Mouse (Mus musculus) embryonic facial prominence, embryonic 14.5 days (tissue): ENCODE measurements around the gene N4bp2l1. TPM values are rescaled to one million over a fixed set of nuclear protein-coding genes. Genes with fewer than 3 reads are reported as not detected.
A peak's percentile ranks its signal among the peaks of the same experiment; 100 is the strongest.

ENCODE experiments used
- ATAC-seq: fragments of 200-750 bp; cut with Nextera tagmentation; 2 replicates; pipeline ENCODE4 v1.8.0; 2017; ENCODE audit warnings: low read depth, moderate number of reproducible peaks, moderate TSS enrichment
- DNase-seq: peaks from one replicate; pipeline ENCODE4 v3.0.0-alpha.2; 2015; ENCODE audit warnings: low spot score
- H3K27ac ChIP-seq: fragments of 300-500 bp; sonication (generic); replicated peaks from 2 replicates; pipeline ENCODE4 v1.5.1; 2014; ENCODE audit warnings: low read depth, mild to moderate bottlenecking, low read length, moderate library complexity
- H3K27me3 ChIP-seq: fragments of 300-500 bp; sonication (generic); replicated peaks from 2 replicates; pipeline ENCODE4 v1.6.1; 2014; ENCODE audit warnings: low read length; ENCODE audit not compliant: control insufficient read depth, insufficient read depth
- H3K36me3 ChIP-seq: fragments of 300-500 bp; sonication (generic); 2 replicates; pipeline ENCODE4 v1.6.1; 2014; ENCODE audit warnings: low read length, mixed read lengths; ENCODE audit not compliant: control insufficient read depth, insufficient read depth
- H3K4me1 ChIP-seq: fragments of 300-500 bp; sonication (generic); 2 replicates; pipeline ENCODE4 v1.6.1; 2014; ENCODE audit warnings: antibody characterized with exemption, low read length; ENCODE audit not compliant: control insufficient read depth, insufficient read depth
- H3K4me2 ChIP-seq: fragments of 300-500 bp; sonication (generic); 2 replicates; pipeline ENCODE4 v1.6.1; 2014; ENCODE audit warnings: low read depth, mild to moderate bottlenecking, low read length, moderate library complexity, mixed read lengths
- H3K4me3 ChIP-seq: fragments of 300-500 bp; sonication (generic); 2 replicates; pipeline ENCODE4 v1.5.1; 2014; ENCODE audit warnings: low read depth, mild to moderate bottlenecking, low read length
- H3K9ac ChIP-seq: fragments of 300-500 bp; sonication (generic); 2 replicates; pipeline ENCODE4 v1.6.1; 2014; ENCODE audit warnings: low read depth, mild to moderate bottlenecking, low read length, moderate library complexity, mixed read lengths
- H3K9me3 ChIP-seq: fragments of 300-500 bp; sonication (generic); 2 replicates; pipeline ENCODE4 v1.6.1; 2016; ENCODE audit warnings: low read length; ENCODE audit not compliant: control insufficient read depth
- whole genome bisulfite sequencing: fragments of 180-500 bp; shearing (Covaris S2); extraction: QIAGEN DNeasy Blood & Tissue Kit; methylation state at CpG from one replicate; pipeline ENCODE4 v1.1.7; 2014; 5-methylcytosine and 5-hydroxymethylcytosine counted together
- polyA plus RNA-seq: library from polyadenylated mRNA; unstranded; fragments of >200 nt; fragmentation: Nextera tagmentation; extraction: Ambion mirVana; gene quantifications from 2 replicates; pipeline ENCODE4 v1.2.1, GENCODE M21; 2014

The N4bp2l1 gene
- polyA plus RNA-seq, 1 experiment from 2014 or later, result 4.7 TPM

DNA sequence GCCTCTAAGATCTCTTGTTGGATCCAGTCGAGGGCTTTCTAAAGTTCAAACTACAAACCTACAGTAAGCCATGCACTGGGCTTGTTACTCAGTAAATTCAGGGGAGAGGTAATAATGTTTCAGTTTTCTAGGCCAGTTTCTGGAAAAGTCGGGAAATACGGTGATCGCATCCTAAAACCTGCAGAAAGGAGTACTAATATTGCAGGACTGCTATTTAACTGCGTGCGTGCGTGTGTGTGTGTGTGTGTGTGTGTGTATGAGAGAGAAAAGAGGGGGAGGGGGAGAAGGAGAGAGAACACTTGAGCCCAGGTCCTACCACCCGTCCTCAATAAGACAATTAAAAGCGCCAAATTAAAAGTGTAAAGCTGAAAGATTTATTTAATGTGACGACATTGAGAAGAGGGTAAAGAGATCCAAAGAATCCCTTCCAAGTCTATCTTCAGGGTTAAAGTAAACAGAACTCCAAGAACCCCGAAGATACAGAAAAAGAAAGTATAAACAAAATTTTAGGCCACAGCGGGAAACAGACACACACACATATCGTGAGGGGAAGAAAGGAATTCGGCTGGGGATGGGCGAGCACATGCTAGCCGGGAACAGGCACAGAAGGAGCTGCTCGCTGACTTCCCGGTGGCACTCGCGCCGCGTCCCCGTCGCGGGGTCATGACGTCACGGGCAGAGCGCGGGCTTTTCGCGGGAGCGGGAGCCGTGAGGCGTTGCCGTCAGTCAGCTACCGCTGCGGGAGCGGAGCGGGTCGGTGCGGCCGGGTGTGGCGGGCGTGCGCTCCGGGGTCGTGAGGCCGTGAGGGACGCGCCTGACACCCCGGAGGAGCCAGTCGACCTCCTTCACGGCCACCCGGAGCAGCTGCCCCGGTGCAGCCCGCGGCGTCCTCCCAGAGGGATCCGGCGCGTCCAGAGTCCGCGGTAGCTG, 74.8 kb downstream of the N4bp2l1 start, which contains the start of gene Brca2:
TSS of gene Brca2 (plus strand) at position 694 of the 930 bp plus-strand sequence.
- Histone ChIP-seq H3K4me3 (peak within 1 kb of the TSS; percentile 87), H3K36me3 (no peaks in the 10 kb centered on the region), H3K4me2 (peak within 1 kb of the TSS; percentile 70), H3K9me3 (no peaks in the 10 kb centered on the region), H3K27me3 (no peaks in the 10 kb centered on the region), H3K27ac (peak within 1 kb of the TSS; percentile 83), H3K9ac (peak within 1 kb of the TSS; percentile 91), H3K4me1 (0 out of 2 replicates have a peak, but pooled peaks cover 7% of the 10 kb centered on the region)
- DNase-seq (peak; percentile 93), ATAC-seq (peak; percentile 92)
- WGBS, result 12% methylated on average over 29 of the region's 63 CpGs

Other genes with a start within 250 kb of the N4bp2l1 start
- not detected in 2 replicates for gene Zar1l, start 79.0 kb downstream of the N4bp2l1 start, polyA plus RNA-seq
- 14.5 and 21.0 TPM in 2 replicates for gene Brca2, start 74.6 kb downstream of the N4bp2l1 start, polyA plus RNA-seq
- 41.6 and 44.5 TPM in 2 replicates for gene N4bp2l2, start 69.0 kb upstream of the N4bp2l1 start, polyA plus RNA-seq
- gene Pds5b, start 76.6 kb upstream of the N4bp2l1 start, polyA plus RNA-seq, result 38.1 and 44.2 TPM in 2 replicates